Mouse (Mus musculus) retina, postnatal 7 days (tissue): ENCODE results near the gene BC080695.
"Not testable (repeated sequence)": the region's sequence is repeated elsewhere in the genome, so short reads cannot be mapped to it uniquely, and the experiment has no call there.

Experiments
- DNase-seq: peaks from one replicate; pipeline ENCODE4 v3.0.0-alpha.2; 2012; ENCODE audit warnings: low read depth, low spot score

Gene BC080695

DNA sequence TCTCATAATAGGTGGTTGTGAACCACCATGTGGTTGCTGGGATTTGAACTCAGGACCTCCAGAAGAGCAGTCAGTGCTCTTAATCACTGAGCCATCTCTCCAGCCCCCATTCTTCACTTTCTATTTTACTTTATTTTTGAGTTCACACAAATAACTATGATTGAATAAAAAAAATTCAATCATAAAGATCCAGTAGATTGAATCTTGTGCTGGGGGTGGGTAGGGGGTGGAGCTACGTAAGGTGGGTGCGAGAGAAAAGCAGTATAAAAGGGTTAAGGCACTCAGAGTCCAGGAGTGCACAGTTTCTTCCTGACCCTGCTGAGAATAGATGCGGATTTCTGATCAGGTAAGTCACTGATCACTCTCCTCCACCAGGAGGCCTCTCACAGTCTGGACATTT is at the start of gene BC080695, which contains the start of gene Gm13057:
TSS of gene BC080695 (plus strand) at position 301 of the 400 bp plus-strand sequence.
TSS of gene Gm13057 (plus strand) at position 310 of the 400 bp plus-strand sequence.
- not testable (repeated sequence) for DNase-seq

DNA sequence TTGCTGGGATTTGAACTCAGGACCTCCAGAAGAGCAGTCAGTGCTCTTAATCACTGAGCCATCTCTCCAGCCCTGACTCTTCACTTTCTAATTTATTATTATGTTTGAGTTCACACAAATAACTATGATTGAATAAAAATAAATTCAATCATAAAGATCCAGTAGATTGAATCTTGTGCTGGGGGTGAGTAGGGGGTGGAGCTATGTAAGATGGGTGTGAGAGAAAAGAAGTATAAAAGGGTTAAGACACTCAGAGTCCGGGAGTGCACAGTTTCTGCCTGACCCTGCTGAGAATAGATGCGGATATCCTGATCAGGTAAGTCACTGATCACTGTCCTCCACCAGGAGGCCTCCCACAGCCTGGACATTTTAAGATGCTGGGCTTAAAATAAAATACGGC is 40.5 kb upstream of the BC080695 start, which contains the start of gene Gm13043:
TSS of gene Gm13043 (plus strand) at position 301 of the 400 bp plus-strand sequence.
- no peak for DNase-seq

DNA sequence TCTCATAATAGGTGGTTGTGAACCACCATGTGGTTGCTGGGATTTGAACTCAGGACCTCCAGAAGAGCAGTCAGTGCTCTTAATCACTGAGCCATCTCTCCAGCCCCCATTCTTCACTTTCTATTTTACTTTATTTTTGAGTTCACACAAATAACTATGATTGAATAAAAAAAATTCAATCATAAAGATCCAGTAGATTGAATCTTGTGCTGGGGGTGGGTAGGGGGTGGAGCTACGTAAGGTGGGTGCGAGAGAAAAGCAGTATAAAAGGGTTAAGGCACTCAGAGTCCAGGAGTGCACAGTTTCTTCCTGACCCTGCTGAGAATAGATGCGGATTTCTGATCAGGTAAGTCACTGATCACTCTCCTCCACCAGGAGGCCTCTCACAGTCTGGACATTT is 15.8 kb upstream of the BC080695 start, which contains the start of gene Gm13040:
TSS of gene Gm13040 (plus strand) at position 301 of the 400 bp plus-strand sequence.
- not testable (repeated sequence) for DNase-seq

DNA sequence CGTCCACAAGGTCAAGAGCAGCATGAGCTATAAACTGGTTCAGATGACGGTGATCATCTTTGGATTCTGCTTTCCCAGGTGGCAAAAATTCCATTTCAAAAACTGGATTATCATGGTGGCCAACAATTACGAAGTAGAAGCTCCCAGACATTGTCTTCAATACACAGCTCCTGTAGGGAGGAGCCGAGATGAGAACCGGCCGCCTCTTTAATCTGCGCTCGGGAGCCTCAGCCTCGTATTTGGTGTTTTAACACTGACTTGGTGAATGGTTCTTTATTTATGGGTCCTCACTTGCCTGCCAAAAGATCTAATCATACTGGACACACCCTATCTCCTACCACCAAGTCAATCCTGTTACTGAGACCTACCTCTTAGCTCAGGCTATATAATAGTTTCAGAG is 60.4 kb downstream of the BC080695 start:
- not testable (repeated sequence) for DNase-seq

DNA sequence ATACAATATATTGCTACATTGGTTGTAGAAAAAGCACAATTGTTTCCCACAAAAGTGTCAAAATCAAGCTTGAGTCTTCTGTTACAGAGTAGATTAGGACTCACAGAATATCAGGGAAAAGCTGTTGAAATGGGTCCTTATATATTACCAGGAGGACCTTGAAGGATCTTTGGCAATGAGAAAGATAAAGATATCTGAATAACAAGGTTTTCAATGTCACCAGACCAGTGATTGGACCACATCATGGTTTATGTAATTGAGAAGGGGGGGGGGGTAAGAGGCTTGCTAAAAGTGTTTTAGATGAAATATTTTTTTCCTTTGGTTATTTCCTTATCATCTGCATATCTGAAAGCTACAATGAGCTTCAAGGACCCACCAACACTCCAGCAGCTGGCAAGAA is 63.2 kb downstream of the BC080695 start, which contains the start of gene Gm13083:
TSS of gene Gm13083 (plus strand) at position 301 of the 400 bp plus-strand sequence.
- not testable (repeated sequence) for DNase-seq

DNA sequence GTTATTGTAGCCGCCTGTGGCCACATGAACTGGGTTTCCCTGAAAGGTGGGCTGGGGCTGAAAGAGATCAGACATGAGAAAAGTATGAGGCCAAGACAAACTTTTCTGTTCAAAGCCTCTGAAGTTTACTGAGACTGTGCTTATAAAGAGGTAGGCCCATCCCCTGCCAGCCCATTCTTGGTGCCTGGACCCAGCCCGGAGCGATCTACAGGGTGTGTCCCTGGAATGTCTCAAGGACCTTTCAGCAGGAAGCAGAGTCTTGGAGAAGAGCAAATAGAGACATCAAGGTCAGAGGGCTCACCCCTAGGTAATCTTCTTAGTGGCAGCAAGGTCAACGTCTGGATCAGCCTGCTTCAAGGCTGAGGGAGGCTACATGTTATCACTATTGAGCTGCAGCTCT is 66.6 kb downstream of the BC080695 start:
- not testable (repeated sequence) for DNase-seq
